Mouse (Mus musculus) thymus, postnatal 36 days (tissue): ENCODE measurements at regions not wholly inside any gene's neighbourhood (a gene's known extent, or its start where the extent isn't known, plus 50 kb on each side); places are given as distances from the start of the nearest gene placed in this dataset.

Source experiments
- DNase-seq, 2 experiments: peaks; one replicate each; pipeline ENCODE4 v3.0.0; 2022; ENCODE audit warnings: mixed read lengths in 2 of 2

DNA sequence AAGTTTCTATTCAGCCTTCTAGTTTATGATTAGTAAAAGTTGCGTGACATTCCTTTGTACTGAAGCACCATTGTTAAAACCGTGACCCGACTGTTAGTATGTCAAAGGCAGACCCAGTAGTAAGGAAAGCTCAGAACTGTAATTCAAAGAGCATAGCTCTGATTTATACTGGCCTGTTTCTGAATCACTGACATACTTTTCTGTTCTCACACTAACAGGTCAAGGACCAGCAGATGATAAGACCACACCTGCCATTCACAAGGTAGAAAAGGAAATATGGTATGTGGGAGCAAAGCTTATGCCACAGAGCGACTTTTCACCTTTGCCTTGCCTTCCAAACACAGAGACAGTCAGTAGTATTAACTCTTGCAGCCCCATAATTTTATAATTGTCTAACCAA lies 269.5 kb upstream of the Acvr2a start:
- DNase-seq, result no peak

DNA sequence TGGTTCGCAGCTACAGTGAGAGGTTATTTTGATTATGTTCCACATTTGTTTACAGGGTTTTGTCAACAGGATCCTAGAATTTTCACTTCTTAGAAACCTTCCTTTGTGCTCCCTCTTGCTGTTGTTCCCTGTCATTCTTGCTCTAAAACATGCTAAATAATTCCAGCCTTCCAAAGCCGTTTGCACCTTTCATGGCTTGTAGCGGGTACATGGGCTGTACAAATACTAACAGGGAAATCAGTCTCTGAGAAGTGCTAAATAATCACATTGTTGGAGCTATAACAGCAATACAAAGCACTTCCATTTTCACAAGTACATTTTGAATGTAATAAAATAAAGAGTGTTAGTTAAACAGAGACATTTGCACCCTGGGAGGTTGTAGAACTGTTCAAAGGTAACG lies 268.8 kb upstream of the Acvr2a start:
- DNase-seq, result no peak

DNA sequence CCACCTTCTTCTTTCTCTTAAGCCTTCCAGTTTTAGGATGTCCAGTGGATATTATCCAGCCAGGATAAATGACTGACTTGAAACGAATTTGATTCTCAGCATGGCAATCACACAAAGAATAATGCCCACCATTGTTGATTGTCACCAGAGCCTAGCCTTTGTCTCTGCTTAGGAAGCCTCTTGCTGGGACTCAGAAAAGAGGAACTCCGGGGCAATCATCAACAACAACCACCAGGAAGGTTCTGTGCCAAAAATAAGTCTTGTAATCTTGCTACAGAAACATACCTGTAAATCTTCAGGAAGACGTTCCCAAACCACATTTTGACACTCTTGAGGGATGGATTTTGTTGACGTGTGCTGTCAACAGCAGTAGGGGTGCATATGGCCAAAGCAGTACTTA lies 268.2 kb upstream of the Acvr2a start:
- DNase-seq, result no peak

DNA sequence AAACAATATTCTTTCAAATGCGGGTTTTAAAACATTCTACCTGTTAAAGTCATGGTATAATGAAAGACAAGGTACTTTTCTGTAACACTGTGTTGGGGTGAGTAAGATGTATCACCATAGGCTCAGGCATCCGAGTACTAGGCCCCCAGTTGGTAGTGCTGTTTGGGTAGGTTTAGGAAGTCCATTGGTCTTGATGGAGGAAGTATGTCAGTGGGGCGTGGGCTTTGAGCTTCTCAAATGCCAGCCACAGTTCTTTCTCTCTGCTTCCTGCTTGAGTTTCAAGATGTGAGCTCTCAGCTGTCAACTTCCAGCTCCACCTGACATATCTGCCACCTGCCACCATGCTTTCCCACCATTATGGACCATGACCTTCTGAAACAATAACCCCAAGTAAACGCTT lies 267.7 kb upstream of the Acvr2a start:
- no peak for DNase-seq

DNA sequence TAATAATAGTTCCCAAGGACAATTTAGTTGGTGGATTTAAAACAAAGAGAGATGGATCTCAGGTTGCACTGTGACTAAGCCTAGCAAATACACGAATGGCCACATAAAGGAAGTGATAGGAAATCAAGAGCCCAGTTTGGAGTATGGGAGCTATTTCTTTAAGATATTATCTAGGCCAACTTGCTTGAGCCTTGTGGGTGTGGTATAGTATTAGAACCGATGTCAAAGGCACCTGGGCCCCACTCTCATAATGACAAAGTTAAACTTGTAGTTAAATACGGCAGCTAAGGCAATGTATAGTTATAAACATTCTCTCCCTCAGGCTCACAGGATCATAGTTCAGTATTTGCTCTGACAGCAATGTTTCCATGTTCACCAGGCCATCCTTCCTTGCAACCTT lies 257.3 kb upstream of the Acvr2a start:
- no peak for DNase-seq

DNA sequence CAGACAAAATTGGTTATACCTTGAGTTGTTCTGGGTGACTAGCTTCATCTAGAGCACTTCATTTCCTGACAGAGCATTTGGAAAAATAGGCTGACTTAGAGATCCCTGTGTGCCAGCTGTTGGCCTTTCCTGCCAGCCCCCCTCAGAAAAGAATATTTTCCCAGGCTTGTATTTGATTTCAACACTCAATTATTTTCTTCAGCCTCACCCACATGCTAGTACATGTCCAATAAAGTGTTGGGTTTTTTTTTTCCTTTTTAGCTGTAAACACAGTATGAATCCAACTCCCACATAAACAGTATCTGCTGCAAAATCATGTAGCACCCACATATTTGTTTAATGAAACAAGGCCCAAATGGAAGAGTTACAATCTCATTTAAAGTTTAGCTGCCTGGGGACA lies 256.8 kb upstream of the Acvr2a start:
- no peak for DNase-seq

DNA sequence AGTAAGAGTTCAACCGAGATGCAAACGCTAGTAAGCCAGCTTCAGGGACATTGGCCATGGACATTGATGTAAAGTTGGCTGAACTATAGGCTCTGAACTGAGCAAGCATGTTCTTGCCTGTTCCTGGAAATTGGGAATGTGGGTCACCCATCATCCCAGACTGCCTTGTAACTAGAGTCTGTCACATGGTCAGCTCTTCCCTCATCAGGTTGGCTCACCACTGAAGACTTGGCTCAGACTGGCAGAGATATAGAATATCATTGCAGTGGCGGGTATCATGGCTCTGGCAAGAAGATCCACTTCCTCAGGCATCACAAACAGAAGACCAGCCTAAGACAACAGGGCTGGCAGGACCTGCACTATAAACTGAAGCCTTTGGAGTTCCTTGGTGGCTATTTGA lies 255.3 kb upstream of the Acvr2a start:
- no peak for DNase-seq

DNA sequence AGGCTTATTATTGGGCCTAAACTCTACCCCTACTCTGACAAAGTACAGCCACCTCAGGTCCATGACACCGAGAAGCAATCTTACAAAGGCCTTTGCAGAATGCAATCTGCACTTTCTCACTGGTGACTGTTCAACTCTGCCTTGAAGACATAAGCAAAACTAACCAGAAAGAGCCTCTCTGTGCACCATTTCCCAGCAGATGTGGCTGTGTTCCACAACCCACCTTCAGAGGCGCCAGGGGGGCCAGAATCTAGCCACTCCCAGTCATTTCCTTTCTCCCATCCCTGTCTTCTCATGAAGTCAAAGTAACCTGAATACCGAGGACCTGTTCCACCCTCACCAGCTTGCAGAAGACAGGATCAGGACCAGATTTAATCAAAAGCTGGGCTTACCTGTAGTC lies 250.3 kb upstream of the Acvr2a start:
- no peak for DNase-seq

DNA sequence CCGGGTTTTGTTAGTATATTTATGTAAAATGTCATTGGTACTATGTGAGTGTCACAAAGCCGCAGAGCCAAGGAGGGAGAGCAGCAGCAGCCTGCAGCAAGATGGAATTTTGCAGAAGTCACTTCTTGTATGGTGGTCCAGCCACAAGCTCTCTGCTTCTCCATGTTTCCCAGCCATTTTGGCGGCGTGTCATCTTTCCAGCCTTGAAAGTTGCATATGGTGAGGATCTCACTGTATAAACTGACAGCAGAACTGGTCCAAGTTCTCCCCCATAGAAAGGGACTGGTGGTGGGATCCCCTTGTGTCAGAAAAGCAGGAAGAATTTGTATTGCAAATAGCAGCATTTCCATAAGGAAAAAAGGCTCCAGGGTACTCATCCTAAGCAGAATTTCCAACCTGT lies 249.7 kb upstream of the Acvr2a start:
- no peak for DNase-seq

DNA sequence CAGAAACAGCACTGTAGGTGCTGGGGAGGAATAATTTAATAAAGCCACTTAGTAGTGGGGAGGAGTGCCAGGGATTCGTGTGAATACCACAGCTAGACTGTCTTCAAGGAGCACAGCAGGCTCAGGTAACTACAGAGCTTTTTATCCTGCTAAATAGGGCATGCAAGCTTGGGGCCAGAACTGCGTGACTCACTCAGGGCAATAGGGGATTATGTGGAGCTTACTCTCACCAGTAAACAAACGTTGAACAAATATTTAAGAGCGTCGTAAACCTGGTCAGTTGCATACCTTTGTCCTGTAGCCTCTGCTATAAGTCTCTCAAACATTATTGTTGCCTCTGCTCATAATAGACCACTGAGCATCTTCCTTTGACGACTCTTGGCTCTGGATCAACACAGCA lies 246.0 kb upstream of the Acvr2a start:
- DNase-seq, result no peak

DNA sequence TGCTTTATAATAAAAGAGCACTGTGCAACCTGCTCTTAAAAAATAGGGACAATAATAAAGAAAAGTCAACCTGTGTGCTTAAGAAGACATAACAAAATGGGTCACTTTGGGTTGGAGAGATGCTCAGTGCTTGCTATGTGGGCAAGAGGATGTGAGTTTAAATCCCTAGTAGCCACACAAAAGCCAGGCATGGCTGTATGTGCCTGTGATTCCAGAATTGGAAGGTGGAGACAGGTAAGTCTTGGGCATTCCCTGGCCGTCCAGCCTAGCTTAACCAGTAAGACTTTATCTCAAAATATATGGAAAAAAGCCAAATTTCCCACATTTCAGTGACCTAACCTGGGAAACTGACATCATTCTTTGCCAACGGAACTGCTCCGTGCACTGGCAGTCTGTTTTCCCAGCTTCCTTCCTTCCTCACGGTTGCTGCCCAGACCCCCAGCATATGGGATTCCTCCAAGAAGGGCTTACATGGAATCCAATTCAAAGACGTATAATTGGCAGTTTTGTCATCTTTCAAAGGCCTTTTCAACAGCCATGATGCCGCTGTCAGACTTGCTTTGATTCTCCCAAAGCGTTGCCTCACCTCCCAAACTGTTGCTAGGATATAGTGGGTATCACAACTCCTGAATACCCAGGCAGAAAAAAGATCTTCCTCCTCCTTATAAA lies 227.6 kb upstream of the Acvr2a start:
- DNase-seq, result no peak

DNA sequence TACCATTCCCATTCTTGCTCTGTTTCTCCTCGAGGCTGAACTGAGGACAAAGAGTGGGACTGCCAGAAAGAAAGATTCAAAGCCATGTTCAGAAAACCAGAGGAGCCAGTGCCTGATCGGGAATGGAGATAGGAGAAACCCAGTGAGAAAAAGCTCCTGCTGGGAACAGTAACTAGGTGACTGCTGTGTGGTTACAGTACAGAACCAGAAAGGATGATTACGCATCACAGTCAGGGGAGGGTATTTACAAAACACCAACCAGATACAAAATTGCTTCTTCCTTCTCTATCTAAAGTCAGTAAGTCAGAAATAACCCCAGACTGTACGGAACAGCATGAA lies 227.1 kb upstream of the Acvr2a start:
- DNase-seq, result no peak

DNA sequence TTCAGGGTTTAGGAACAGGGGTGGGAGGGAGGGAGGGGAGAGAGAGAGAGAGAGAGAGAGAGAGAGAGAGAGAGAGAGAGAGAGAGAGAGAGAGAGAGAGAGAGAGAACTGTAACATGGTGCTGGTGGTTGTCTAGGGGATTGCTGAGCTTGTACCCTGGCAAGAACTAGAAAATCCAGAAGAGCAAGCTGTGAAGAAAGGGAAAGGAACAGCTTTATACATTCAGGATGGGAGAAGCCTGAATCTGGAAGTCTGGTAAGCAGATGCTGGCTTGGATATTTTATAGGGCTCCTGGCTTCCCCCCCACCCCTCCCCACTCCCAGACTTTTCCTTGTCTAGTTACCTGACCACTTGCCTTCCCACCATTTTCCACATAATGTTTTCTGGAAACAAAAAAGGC lies 224.2 kb upstream of the Acvr2a start:
- no peak for DNase-seq

DNA sequence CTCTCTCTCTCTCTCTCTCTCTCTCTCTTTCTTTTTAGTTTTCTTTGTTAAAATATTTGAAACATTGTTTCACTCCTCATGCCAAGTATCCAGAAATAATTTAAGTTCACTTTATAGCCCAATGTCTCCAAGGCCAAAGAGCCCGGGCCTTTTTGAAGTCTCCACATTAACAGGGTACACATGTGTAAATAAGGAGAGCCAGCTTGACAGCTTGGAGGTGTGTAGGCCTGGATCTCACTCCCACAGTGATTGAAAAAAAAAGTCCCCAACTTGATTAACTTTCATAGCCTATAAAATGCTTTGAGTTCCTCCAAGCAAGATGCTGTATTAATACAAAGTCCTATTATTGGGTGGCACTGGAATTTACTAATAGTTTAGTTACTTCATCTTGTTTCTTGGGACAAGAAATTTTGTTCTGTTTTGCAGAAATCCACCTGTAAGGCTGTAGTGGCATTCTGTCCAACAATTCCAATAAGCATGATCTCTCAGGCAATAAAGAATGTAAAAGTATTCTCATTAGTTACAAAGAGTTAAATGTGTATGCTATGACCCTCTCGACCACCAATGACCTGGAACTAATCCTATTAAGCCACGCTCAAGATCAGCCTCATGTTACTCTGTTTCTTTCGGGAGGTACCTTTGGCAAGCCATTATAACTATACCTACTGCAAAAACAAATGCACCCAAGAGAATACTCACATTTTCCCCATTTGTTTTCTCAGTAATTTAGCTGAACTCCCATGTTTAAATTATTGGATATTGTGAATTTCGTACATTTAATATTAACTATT lies 215.9 kb upstream of the Acvr2a start:
- no peak for DNase-seq

DNA sequence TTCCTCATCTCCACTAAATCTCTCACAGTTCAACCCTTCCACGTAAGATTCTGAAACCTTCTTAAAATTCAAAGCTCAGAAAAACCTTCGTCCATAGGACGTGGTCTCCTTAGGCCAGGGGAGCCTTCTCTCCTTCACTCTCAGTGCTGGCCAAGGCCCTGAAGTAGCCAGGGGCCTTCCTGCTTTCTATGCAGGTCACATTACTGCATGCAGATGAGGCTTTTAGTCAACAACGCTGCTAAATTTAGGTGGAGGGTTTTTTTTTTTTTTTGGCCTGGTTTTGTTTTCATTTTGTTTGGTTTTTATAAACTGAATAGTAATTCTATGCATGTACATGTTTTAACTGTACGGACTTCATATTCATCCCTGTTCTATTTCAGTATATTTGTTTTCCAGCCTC lies 214.5 kb upstream of the Acvr2a start:
- DNase-seq, result no peak

DNA sequence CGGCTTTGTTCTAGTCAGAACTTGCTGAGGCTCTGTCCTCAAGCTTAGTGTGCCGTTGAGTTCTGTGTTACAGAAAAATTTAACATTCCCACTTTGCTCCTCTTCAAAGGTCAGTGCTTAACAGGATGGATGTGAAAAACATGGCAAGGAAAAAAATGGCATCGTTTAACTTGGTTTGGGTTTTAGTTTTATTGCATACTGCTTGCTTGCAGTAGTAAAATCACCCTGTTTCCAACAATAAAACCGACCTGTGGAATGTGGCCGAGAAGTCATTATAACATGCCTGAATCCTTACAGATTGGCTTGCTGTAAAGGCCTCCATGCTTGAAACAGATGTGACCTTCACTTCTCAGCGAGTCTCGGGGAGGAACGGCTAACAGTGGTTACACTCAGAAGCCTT lies 212.1 kb upstream of the Acvr2a start:
- no peak for DNase-seq

DNA sequence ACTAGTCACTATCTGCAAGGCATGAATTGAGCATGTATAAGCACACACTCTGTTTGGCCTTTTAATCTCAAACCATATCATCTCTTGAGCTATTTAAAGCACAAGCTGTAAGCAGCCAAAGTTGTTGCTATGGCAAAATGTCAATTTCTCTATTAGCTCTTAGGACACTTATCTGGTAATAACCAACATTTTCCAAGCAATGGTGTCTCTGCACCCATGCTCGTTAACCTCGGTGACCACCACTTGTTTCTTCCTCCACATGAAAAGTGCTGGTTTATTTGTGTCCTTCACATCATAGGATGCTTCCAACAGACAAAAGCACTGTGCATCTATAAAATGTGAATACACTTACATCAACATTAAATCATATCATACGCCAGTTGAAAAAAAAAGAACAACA lies 204.4 kb upstream of the Acvr2a start:
- no peak for DNase-seq

DNA sequence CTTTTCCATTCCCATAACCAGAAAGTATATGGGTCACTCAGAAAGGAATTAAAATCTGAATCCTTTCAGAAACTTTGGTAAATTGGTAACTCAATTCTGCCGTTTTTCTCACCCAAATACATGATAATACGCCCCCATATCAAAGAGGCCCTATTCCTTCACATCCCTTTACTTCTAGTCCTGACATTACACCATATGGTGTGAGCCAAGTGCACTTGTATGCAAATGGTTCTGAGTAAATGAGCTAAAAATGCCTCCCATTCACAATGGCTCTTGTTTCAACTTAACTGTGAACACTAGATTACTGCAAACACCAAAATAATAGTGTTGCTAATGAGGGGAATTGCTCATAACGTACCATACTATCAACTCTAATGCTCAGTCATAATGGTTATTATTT lies 201.7 kb upstream of the Acvr2a start:
- DNase-seq, result no peak

DNA sequence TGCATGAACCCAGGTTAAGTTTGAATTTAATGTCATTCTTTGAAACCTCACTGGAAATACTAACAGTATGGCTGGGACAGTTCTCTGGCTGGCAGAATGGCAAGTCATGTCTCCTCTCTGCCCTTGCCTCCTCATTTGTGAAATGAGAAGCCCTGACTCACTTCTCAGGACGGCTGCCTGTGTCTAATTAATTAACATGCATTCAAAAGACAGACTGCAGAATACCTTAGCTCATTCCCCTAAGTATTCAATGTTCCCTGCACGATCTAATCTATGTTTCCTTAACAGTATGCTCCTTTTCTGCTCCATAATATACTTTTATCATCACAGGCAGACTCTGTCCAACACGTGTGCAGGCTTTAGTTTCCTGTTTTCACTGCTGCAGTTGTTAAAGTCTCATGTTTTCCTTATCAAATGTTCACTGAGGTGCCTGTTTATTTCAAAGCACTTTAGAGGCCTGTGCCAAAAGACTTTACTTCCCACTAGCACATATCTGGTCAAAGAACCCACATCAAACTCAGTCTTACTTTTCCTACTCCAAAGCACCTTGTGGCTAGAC lies 196.7 kb upstream of the Acvr2a start:
- no peak for DNase-seq

DNA sequence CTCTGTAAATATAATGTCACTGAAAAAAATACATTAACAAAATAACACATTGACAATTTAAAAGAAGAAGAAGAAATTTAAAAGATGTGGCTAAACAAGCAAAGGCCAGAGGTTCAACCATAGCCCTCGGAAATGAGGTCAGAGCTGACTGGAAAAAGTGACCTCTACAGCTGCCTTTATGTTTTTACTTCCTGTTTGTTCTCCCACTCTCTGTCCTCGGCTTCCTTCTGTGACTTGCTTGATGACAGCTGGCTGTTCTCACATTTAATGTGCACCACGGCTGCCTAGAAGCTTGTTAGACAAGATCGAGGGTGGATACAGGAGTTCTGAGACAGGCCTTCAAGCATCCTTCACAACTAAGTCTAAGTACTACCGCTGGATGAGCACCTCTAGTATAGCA lies 194.9 kb upstream of the Acvr2a start:
- no peak for DNase-seq

DNA sequence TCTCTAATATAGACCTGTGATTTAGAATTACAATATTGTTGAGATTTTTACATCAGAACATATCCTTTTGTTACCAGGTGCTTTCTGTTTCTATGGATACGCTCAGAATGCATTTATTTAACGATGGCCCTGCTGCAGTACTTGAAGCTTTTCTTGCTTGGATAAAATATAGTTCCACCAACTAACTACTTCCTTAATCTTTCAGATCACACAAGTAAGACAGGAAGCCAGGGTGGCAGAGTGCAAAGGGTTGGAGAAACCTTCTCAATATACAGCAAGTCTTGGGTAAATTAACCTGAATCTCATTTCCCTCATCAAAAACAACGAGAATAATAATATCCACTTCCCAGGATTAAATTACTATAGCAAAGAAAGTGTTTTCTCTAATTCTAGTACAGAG lies 193.1 kb upstream of the Acvr2a start:
- no peak for DNase-seq

DNA sequence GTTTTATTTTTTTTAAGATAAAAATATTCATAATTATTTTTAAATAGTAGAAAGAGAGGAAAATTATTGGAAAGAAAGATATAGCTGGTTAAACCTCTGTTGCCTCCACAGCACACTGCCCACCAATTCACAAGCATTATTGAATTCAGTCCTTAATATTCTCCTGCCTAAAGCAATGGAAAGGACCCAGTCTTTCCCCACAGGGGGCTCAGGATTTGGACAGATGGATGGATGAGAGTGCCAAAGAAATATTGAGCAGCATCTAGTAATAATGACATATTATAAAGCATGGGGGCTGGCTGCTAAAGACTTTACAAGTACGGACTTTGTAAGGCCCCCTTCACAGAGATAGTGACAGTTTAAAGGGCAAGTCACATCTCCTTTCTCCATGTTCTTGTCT lies 191.6 kb upstream of the Acvr2a start:
- DNase-seq, result no peak

DNA sequence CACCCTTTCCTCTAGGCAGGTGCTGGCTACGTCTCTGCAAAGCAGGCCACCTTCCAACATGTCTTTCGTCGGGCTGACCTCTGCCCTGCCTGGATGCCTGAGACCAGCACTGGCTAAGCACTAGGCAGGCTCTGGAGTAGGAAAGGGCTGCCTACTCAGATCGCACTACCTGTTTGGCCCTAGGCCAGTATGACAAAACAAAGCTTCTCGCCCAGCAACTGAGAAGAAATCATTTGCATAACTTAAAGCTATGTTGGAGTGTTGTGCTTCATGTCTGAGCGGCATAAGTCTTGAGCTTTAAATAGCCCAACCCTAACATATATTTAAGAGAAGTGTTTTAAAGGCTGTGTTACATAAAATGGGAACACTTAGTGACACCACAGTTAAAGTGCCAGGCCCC lies 189.9 kb upstream of the Acvr2a start:
- no peak for DNase-seq

DNA sequence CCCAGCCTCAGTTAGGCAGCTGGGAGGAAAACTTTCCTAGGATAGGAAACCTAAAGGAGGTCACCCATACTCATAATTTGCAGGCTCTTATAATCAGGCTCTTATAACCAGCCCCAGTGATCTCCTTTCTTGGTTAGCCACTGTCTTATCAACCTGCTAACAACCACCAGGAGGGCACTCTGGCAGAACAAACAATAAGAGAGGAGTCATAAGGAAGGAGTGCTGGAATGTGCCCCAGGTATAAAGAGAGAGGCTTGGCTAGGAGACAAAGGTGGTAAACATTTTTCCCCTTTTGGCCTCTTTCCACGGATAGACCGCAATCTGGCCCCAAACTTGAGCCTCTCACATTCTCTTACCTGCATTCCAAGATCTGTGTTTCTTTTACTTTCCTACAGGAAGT lies 189.4 kb upstream of the Acvr2a start:
- DNase-seq, result no peak

DNA sequence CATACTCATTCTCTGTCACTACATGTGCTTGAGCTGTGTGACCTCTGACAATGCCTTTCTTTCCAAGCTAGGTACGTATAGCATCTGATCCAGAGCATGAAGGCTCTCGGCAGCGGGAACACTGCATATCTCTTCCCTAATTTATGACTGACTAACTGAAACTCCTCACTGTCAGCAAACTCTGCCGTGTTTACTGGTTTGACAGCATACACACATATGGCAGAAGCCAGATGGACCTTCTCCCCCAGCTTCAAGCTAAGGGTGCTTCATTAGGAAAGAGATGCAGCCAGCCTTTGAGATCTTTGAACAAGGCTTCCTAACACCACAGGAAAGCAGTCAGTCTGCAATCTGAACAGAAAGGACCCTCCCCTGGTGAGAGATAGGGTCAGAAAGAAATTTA lies 186.9 kb upstream of the Acvr2a start:
- no peak for DNase-seq
